Mouse (Mus musculus): ENCODE results near the gene Gm45234.

- TF ChIP-seq EP300 (IDR thresholded peaks at IDR 0.05; ENCODE audit: low read depth) (no peak), CTCF (IDR thresholded peaks at IDR 0.05; ENCODE audit: low read depth) (no peak)
Measured at GRCm38 (mm10) chr6:124712918-124713317, 42.9 kb downstream of the Gm45234 start.

Measured in liver, postnatal 0 days (tissue).